Mouse (Mus musculus) C2C12 (cell line): ENCODE data around the gene Nrxn1. TPM values are rescaled to one million over a fixed set of nuclear protein-coding genes. Genes with fewer than 3 reads are reported as not detected.

ENCODE experiments used
- H3K27me3 ChIP-seq: one replicate; pipeline ENCODE4 v1.6.1; 2011; ENCODE audit not compliant: control insufficient read depth, insufficient read depth, insufficient read length
- H3K36me3 ChIP-seq: one replicate; pipeline ENCODE4 v1.6.1; 2011; ENCODE audit not compliant: control insufficient read depth, insufficient read depth
- H3K4me3 ChIP-seq: one replicate; pipeline ENCODE4 v1.5.1; 2011; ENCODE audit warnings: mild to moderate bottlenecking, control low read depth; ENCODE audit not compliant: poor library complexity, insufficient read depth, severe bottlenecking
- H3K79me2 ChIP-seq: one replicate; pipeline ENCODE4 v1.6.1; 2011; ENCODE audit not compliant: control insufficient read depth, insufficient read depth
- H3K79me3 ChIP-seq: one replicate; pipeline ENCODE4 v1.6.1; 2011; ENCODE audit warnings: low read depth, control low read depth
- H3ac ChIP-seq: one replicate; pipeline ENCODE3; 2011; ENCODE audit warnings: low read depth; ENCODE audit not compliant: control insufficient read depth, insufficient read length
- CEBPB ChIP-seq: IDR thresholded peaks from one replicate; pipeline ENCODE4 v1.6.1; 2011; ENCODE audit warnings: low read depth, mild to moderate bottlenecking, control low read depth, moderate library complexity
- CTCF ChIP-seq: IDR thresholded peaks from one replicate; pipeline ENCODE4 v1.5.1; 2011; ENCODE audit not compliant: control insufficient read depth, insufficient read depth, insufficient read length
- FOSL1 ChIP-seq: IDR thresholded peaks from one replicate; pipeline ENCODE4 v1.8.0; 2011; ENCODE audit warnings: mild to moderate bottlenecking, low read length; ENCODE audit not compliant: poor library complexity, insufficient read depth, severe bottlenecking
- MAX ChIP-seq: IDR thresholded peaks from one replicate; pipeline ENCODE4 v1.6.1; 2011; ENCODE audit warnings: mild to moderate bottlenecking, control low read depth
- MYOD1 ChIP-seq: IDR thresholded peaks from one replicate; pipeline ENCODE4 v1.6.1; 2011; ENCODE audit warnings: low read depth; ENCODE audit not compliant: control insufficient read depth, insufficient read length
- MYOG ChIP-seq: IDR thresholded peaks from one replicate; pipeline ENCODE4 v1.6.1; 2011; ENCODE audit not compliant: control insufficient read depth, insufficient read length; ENCODE audit errors: extremely low read depth
- USF1 ChIP-seq: IDR thresholded peaks from one replicate; pipeline ENCODE4 v1.6.1; 2011; ENCODE audit warnings: low read depth, mild to moderate bottlenecking, control low read depth, moderate library complexity
- polyA plus RNA-seq: library from polyadenylated mRNA; unstranded; fragments of >200 nt; fragmentation: generic; extraction: Trizol; gene quantifications from one replicate; pipeline ENCODE4 v1.2.1, GENCODE M21; 2012; ENCODE audit warnings: missing spikeins

The Nrxn1 gene
- polyA plus RNA-seq, 1 experiment = 0.22 TPM

DNA sequence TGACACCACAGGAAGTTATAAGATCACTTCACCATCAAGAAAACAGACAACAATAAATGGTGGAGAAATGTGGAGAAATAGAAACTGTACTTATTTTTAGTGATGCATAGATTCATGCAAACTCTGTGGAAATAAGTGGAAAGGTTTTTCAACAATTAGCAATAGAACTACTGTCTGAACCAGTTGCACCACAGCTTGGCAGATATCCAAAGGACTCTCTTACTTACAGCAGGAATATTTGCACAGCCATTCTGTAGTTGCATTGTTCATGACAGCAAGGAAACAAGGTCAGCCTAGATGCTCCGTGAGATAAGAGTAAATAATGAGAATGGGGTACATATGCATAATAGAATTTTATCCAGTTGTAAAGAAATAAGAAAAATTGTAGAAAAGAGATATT lies 965.3 kb downstream of the Nrxn1 start:
- no peaks in the 10 kb centered on the region for H3K27me3 ChIP-seq
- H3ac ChIP-seq = no peak overlapping the region
- no peaks in the 10 kb centered on the region for H3K36me3 ChIP-seq
- no peaks in the 10 kb centered on the region for H3K79me2 ChIP-seq
- no peak overlapping the region for H3K4me3 ChIP-seq
- no peaks in the 10 kb centered on the region for H3K79me3 ChIP-seq
- no peak for TF ChIP-seq MYOG
- TF ChIP-seq CTCF = no peak
- no peak for TF ChIP-seq FOSL1
- no peak for TF ChIP-seq USF1
- no peak for TF ChIP-seq MAX
- no peak for TF ChIP-seq MYOD1
- no peak for TF ChIP-seq CEBPB

- TF ChIP-seq MYOG = no peak
- TF ChIP-seq CTCF = no peak
- no peak for TF ChIP-seq USF1
- no peak for TF ChIP-seq FOSL1
- TF ChIP-seq CEBPB = no peak
- TF ChIP-seq MYOD1 = no peak
- TF ChIP-seq MAX = no peak
These were observed 969.9 kb downstream of the Nrxn1 start for GRCm38 (mm10) chr17:90122796-90123481.

GRCm38 (mm10) chr17:90116241-90116640 lies 976.6 kb downstream of the Nrxn1 start:
- H3K4me3 ChIP-seq = no peak overlapping the region
- no peaks in the 10 kb centered on the region for H3K36me3 ChIP-seq
- no peak overlapping the region for H3ac ChIP-seq
- H3K79me3 ChIP-seq = no peaks in the 10 kb centered on the region
- TF ChIP-seq CEBPB = no peak
- TF ChIP-seq MYOG = no peak
- TF ChIP-seq MYOD1 = no peak
- no peak for TF ChIP-seq USF1
- TF ChIP-seq CTCF = no peak
- TF ChIP-seq FOSL1 = no peak
- TF ChIP-seq MAX = no peak
- H3K27me3 ChIP-seq = no peaks in the 10 kb centered on the region
- no peaks in the 10 kb centered on the region for H3K79me2 ChIP-seq

More at GRCm38 (mm10) chr17:90122796-90123481, 969.9 kb downstream of the Nrxn1 start:
- Histone ChIP-seq H3K36me3 (no peaks in the 10 kb centered on the region), H3ac (no peak overlapping the region), H3K79me2 (no peaks in the 10 kb centered on the region), H3K79me3 (no peaks in the 10 kb centered on the region), H3K4me3 (no peak overlapping the region), H3K27me3 (no peaks in the 10 kb centered on the region)

- Histone ChIP-seq H3K79me3 (no peaks in the 10 kb centered on the region), H3K27me3 (no peaks in the 10 kb centered on the region), H3K36me3 (no peaks in the 10 kb centered on the region), H3K4me3 (no peak overlapping the region), H3K79me2 (no peaks in the 10 kb centered on the region), H3ac (no peak overlapping the region)
- TF ChIP-seq CEBPB = no peak
- no peak for TF ChIP-seq CTCF
- no peak for TF ChIP-seq MYOG
- TF ChIP-seq MYOD1 = no peak
- TF ChIP-seq MAX = no peak
- TF ChIP-seq FOSL1 = no peak
- no peak for TF ChIP-seq USF1
These were observed 997.9 kb downstream of the Nrxn1 start for GRCm38 (mm10) chr17:90094999-90095398.

- TF ChIP-seq USF1 (peak; percentile 53), MAX (no peak)
- Histone ChIP-seq H3K4me3 (no peak overlapping the region), H3K79me3 (no peaks in the 10 kb centered on the region), H3ac (no peak overlapping the region), H3K27me3 (no peaks in the 10 kb centered on the region), H3K36me3 (no peaks in the 10 kb centered on the region), H3K79me2 (no peaks in the 10 kb centered on the region)
These were observed 1004.6 kb downstream of the Nrxn1 start for GRCm38 (mm10) chr17:90088314-90088650.
